Mouse (Mus musculus) CH12.LX (cell line): ENCODE measurements at regions not wholly inside any gene's neighbourhood (a gene's known extent, or its start where the extent isn't known, plus 50 kb on each side); places are given as distances from the start of the nearest gene placed in this dataset.
A peak's percentile ranks its signal among the peaks of the same experiment; 100 is the strongest.

ENCODE experiments used
- DNase-seq: peaks from one replicate; pipeline ENCODE4 v3.0.0-alpha.2; 2013; ENCODE audit errors: extremely low read depth
- H3K27ac ChIP-seq: 2 replicates; pipeline ENCODE4 v1.5.1; 2012; ENCODE audit warnings: low read depth, mild to moderate bottlenecking, control low read depth, moderate library complexity; ENCODE audit not compliant: insufficient read depth
- H3K27me3 ChIP-seq: replicated peaks from 2 replicates; pipeline ENCODE3; 2012; ENCODE audit warnings: inconsistent platforms
- H3K36me3 ChIP-seq, 2 experiments: replicated peaks in 1 of 2; 2 replicates each; pipeline versions ENCODE3 to v1.6.1; 2012; ENCODE audit warnings: inconsistent platforms in 1 of 2, low read length in 1 of 2, mild to moderate bottlenecking in 1 of 2, mixed read lengths in 1 of 2, moderate library complexity in 1 of 2; ENCODE audit not compliant: control insufficient read depth in 1 of 2, insufficient read depth in 1 of 2
- H3K4me1 ChIP-seq, 2 experiments: 2 replicates each; pipeline ENCODE4 v1.6.1; 2012; ENCODE audit warnings: inconsistent platforms in 1 of 2, moderate library complexity in 1 of 2; ENCODE audit not compliant: insufficient read depth in 2 of 2, control insufficient read depth in 1 of 2
- H3K4me2 ChIP-seq: 2 replicates; pipeline ENCODE4 v1.6.1; 2012; ENCODE audit warnings: low read depth, mild to moderate bottlenecking, control low read depth; ENCODE audit not compliant: poor library complexity, insufficient read depth, severe bottlenecking
- H3K4me3 ChIP-seq, 3 experiments: fragments of 150-350 bp in 1 of 3; sonication (generic) in 1 of 3; replicated peaks in 1 of 3; 2 replicates each; pipeline versions ENCODE3 to v1.5.1; 2011 to 2012; ENCODE audit warnings: low read depth in 2 of 3, low read length in 2 of 3, mild to moderate bottlenecking in 2 of 3, moderate library complexity in 2 of 3, control low read depth in 1 of 3, improper control_type of control experiment in 1 of 3, inconsistent platforms in 1 of 3, mixed read lengths in 1 of 3; ENCODE audit not compliant: poor library complexity in 1 of 3
- H3K79me2 ChIP-seq: replicated peaks from 2 replicates; pipeline ENCODE4 v1.6.1; 2012; ENCODE audit warnings: mild to moderate bottlenecking, moderate library complexity; ENCODE audit not compliant: control insufficient read depth, poor library complexity, insufficient read depth, severe bottlenecking; ENCODE audit errors: extremely low read depth
- H3K9ac ChIP-seq: 2 replicates; pipeline ENCODE4 v1.6.1; 2012; ENCODE audit warnings: low read depth, mild to moderate bottlenecking, control low read depth, moderate library complexity; ENCODE audit not compliant: insufficient read depth
- H3K9me3 ChIP-seq: replicated peaks from 2 replicates; pipeline ENCODE3; 2012; ENCODE audit warnings: low read length, inconsistent platforms, mixed read lengths
- KAT2A ChIP-seq: IDR thresholded peaks from 2 replicates; pipeline ENCODE4 v1.6.1; 2012; ENCODE audit warnings: low read length, improper control_type of control experiment, inconsistent platforms; ENCODE audit not compliant: insufficient replicate concordance
- MAX ChIP-seq: IDR thresholded peaks from 2 replicates; pipeline ENCODE4 v1.6.1; 2011; ENCODE audit warnings: low read length, improper control_type of control experiment
- POLR2AphosphoS2 ChIP-seq: IDR thresholded peaks from 2 replicates; pipeline ENCODE4 v1.6.1; 2011; ENCODE audit warnings: low read depth, low read length, improper control_type of control experiment
- SMC3 ChIP-seq: IDR thresholded peaks from 2 replicates; pipeline ENCODE4 v1.6.1; 2011; ENCODE audit warnings: low read depth, low read length, improper control_type of control experiment
- TBP ChIP-seq: conservative IDR thresholded peaks from 2 replicates; pipeline ENCODE4 v1.6.1; 2011; ENCODE audit warnings: low read depth, low read length, improper control_type of control experiment
- USF1 ChIP-seq: IDR thresholded peaks from 2 replicates; pipeline ENCODE4 v1.6.1; 2014; ENCODE audit warnings: low read depth, mild to moderate bottlenecking, inconsistent platforms, low read length, improper control_type of control experiment
- dilution Hi-C: fragments of 300-500 bp; cut with MboI; formaldehyde crosslinking; loops from 2 replicates; pipeline ENCODE4 v1.14.3; 2020; ENCODE audit warnings: low sequenced_read_pairs; ENCODE audit not compliant: extremely low pct_unique_long_range_greater_than_20kb, extremely low pct_ligation_motif_present
- in situ Hi-C: fragments of 300-500 bp; cut with MboI; formaldehyde crosslinking; loops from 3 replicates; pipeline ENCODE4 v1.14.3; 2019; ENCODE audit warnings: low sequenced_read_pairs, low pct_ligation_motif_present, low pct_unique_long_range_greater_than_20kb, mixed read lengths

GRCm38 (mm10) chr19:14373996-14374395, 223.9 kb downstream of the Tle4 start:
- in situ Hi-C loops, result loop anchor here (25.0 kb wide), 1 partner anchor 262 kb away; no protein-coding TSS in a partner anchor
- H3K4me1 ChIP-seq, result peaks cover 18 to 48% of the 10 kb centered on the region in 2 experiments
- DNase-seq, result no peak

GRCm38 (mm10) chr19:14380898-14381297, 217.0 kb downstream of the Tle4 start:
- no peak for TF ChIP-seq USF1

More at GRCm38 (mm10) chr19:14373996-14374395, 223.9 kb downstream of the Tle4 start:
- Histone ChIP-seq H3K9me3 (no peaks in the 10 kb centered on the region), H3K27ac (no peak overlapping the region), H3K4me2 (0 out of 2 replicates have a peak overlapping the region, but pooled peaks have one; percentile 50), H3K36me3 (no peaks in the 10 kb centered on the region), H3K4me3 (no peak overlapping the region), H3K79me2 (no peaks in the 10 kb centered on the region), H3K27me3 (no peaks in the 10 kb centered on the region), H3K9ac (no peak overlapping the region)
- dilution Hi-C loops, result no loop called here
- TF ChIP-seq SMC3 (no peak), POLR2AphosphoS2 (no peak)

GRCm38 (mm10) chr19:14387796-14388195, 210.1 kb downstream of the Tle4 start:
- Histone ChIP-seq H3K9me3 (no peaks in the 10 kb centered on the region), H3K27ac (no peak overlapping the region), H3K4me3 (peak overlapping the region in 2 of 3 experiments; percentile 8 to 32), H3K9ac (peak overlapping the region; percentile 71), H3K4me2 (peak overlapping the region; percentile 97), H3K79me2 (no peaks in the 10 kb centered on the region), H3K36me3 (no peaks in the 10 kb centered on the region), H3K4me1 (peaks cover 15 to 39% of the 10 kb centered on the region in 2 experiments; a peak in 3 of 4 replicates), H3K27me3 (no peaks in the 10 kb centered on the region)
- TF ChIP-seq MAX (no peak), TBP (no peak), KAT2A (no peak)
- peak; percentile 61 for DNase-seq
- dilution Hi-C loops, result no loop called here
- in situ Hi-C loops, result loop anchor here (10.0 to 25.0 kb wide), 2 partner anchors 307 to 650 kb away; no protein-coding TSS in a partner anchor

More at GRCm38 (mm10) chr19:14380898-14381297, 217.0 kb downstream of the Tle4 start:
- DNase-seq, result no peak
- Histone ChIP-seq H3K4me3 (no peak overlapping the region), H3K27me3 (no peaks in the 10 kb centered on the region), H3K9ac (no peak overlapping the region), H3K27ac (no peak overlapping the region), H3K4me1 (peaks cover 5% of the 10 kb centered on the region in 2 experiments; a peak in 3 of 4 replicates), H3K9me3 (no peaks in the 10 kb centered on the region), H3K36me3 (no peaks in the 10 kb centered on the region), H3K4me2 (no peak overlapping the region), H3K79me2 (no peaks in the 10 kb centered on the region)
- dilution Hi-C loops, result no loop called here
- in situ Hi-C loops, result loop anchor here (10.0 to 25.0 kb wide), 2 partner anchors 314 to 656 kb away; no protein-coding TSS in a partner anchor
